Mouse (Mus musculus): Measurements from ENCODE around the gene Dab1.
A peak's percentile ranks its signal among the peaks of the same experiment; 100 is the strongest.

Gene Dab1

GRCm38 (mm10) chr4:104120108-104120507, 500.9 kb downstream of the Dab1 start:
- DNase-seq = no peak

- no peak for DNase-seq
Measured at GRCm38 (mm10) chr4:104121959-104122358, 502.8 kb downstream of the Dab1 start.

GRCm38 (mm10) chr4:104122364-104122763, 503.2 kb downstream of the Dab1 start:
- no peak for DNase-seq

GRCm38 (mm10) chr4:104153637-104154036, 534.5 kb downstream of the Dab1 start:
- DNase-seq = no peak

- no peak for DNase-seq
Measured at GRCm38 (mm10) chr4:104178067-104178466, 558.9 kb downstream of the Dab1 start.

- no peak for DNase-seq
Measured at GRCm38 (mm10) chr4:104186311-104186710, 567.2 kb downstream of the Dab1 start.

- DNase-seq = peak; percentile 60 to 61
Measured at GRCm38 (mm10) chr4:104198635-104199034, 579.5 kb downstream of the Dab1 start.

GRCm38 (mm10) chr4:104201686-104202085, 582.5 kb downstream of the Dab1 start:
- peak; percentile 83 to 85 for DNase-seq

GRCm38 (mm10) chr4:104204047-104204446, 584.9 kb downstream of the Dab1 start:
- peak; percentile 37 to 46 for DNase-seq

GRCm38 (mm10) chr4:104206639-104207038, 587.5 kb downstream of the Dab1 start:
- no peak for DNase-seq

GRCm38 (mm10) chr4:104209081-104209480, 589.9 kb downstream of the Dab1 start:
- peak; percentile 58 to 64 for DNase-seq

- no peak for DNase-seq
Measured at GRCm38 (mm10) chr4:104210796-104211195, 591.6 kb downstream of the Dab1 start.

GRCm38 (mm10) chr4:104211531-104212455, 592.6 kb downstream of the Dab1 start:
- DNase-seq = no peak

- no peak for DNase-seq
Measured at GRCm38 (mm10) chr4:104214724-104215123, 595.6 kb downstream of the Dab1 start.

GRCm38 (mm10) chr4:104217336-104217735, 598.2 kb downstream of the Dab1 start:
- no peak for DNase-seq

- peak in 1 of 2 experiments; percentile 45 for DNase-seq
Measured at GRCm38 (mm10) chr4:104218765-104219164, 599.6 kb downstream of the Dab1 start.

- no peak for DNase-seq
Measured at GRCm38 (mm10) chr4:104220099-104220498, 600.9 kb downstream of the Dab1 start.

- no peak for DNase-seq
Measured at GRCm38 (mm10) chr4:104229296-104229695, 610.1 kb downstream of the Dab1 start.

GRCm38 (mm10) chr4:104246506-104246905, 627.3 kb downstream of the Dab1 start:
- no peak for DNase-seq

GRCm38 (mm10) chr4:104249462-104249861, 630.3 kb downstream of the Dab1 start:
- DNase-seq = no peak

GRCm38 (mm10) chr4:104257776-104258175, 638.6 kb downstream of the Dab1 start:
- peak; percentile 8 to 11 for DNase-seq

GRCm38 (mm10) chr4:104269422-104270172, 650.4 kb downstream of the Dab1 start:
- no peak for DNase-seq

GRCm38 (mm10) chr4:104270173-104270557, 651.0 kb downstream of the Dab1 start:
- no peak for DNase-seq

- DNase-seq = no peak
Measured at GRCm38 (mm10) chr4:104275260-104275659, 656.1 kb downstream of the Dab1 start.
